Mouse (Mus musculus): Measurements from ENCODE around the gene Gm21885. TPM values are rescaled to one million over a fixed set of nuclear protein-coding genes. Genes with fewer than 3 reads are reported as not detected.

Gm21885 gene
- total RNA-seq, 2 experiments from 2014 or later: not detected

GRCm38 (mm10) chr11:94314098-94314652, 32.5 kb downstream of the Gm21885 start:
- ATAC-seq (replicated peaks; ENCODE audit: low FRiP score, low TSS enrichment, poor library complexity, severe bottlenecking): peak; percentile 56

- ATAC-seq (replicated peaks; ENCODE audit: low FRiP score, low TSS enrichment, poor library complexity, severe bottlenecking): no peak
These were observed 33.6 kb downstream of the Gm21885 start for GRCm38 (mm10) chr11:94315308-94315707.

GRCm38 (mm10) chr11:94316528-94316927, 34.9 kb downstream of the Gm21885 start:
- no peak for ATAC-seq (replicated peaks; ENCODE audit: low FRiP score, low TSS enrichment, poor library complexity, severe bottlenecking)

- ATAC-seq (replicated peaks; ENCODE audit: low FRiP score, low TSS enrichment, poor library complexity, severe bottlenecking): no peak
These were observed 35.3 kb downstream of the Gm21885 start for GRCm38 (mm10) chr11:94317014-94317413.

- no peak for ATAC-seq (replicated peaks; ENCODE audit: low FRiP score, low TSS enrichment, poor library complexity, severe bottlenecking)
These were observed 35.8 kb downstream of the Gm21885 start for GRCm38 (mm10) chr11:94317515-94317914.

GRCm38 (mm10) chr11:94318056-94318455, 36.4 kb downstream of the Gm21885 start:
- ATAC-seq (replicated peaks; ENCODE audit: low FRiP score, low TSS enrichment, poor library complexity, severe bottlenecking): no peak

GRCm38 (mm10) chr11:94320969-94321930, 39.6 kb downstream of the Gm21885 start:
- ATAC-seq (replicated peaks; ENCODE audit: low FRiP score, low TSS enrichment, poor library complexity, severe bottlenecking): peak; percentile 56

- peak; percentile 92 for ATAC-seq (replicated peaks; ENCODE audit: low FRiP score, low TSS enrichment, poor library complexity, severe bottlenecking)
These were observed 40.3 kb downstream of the Gm21885 start, which contains the start of gene Luc7l3 for GRCm38 (mm10) chr11:94321931-94322400. Gene Luc7l3, minus strand, starts transcription at chr11:94321988.

- ATAC-seq (replicated peaks; ENCODE audit: low FRiP score, low TSS enrichment, poor library complexity, severe bottlenecking): no peak
These were observed 41.0 kb downstream of the Gm21885 start for GRCm38 (mm10) chr11:94322636-94323035.

GRCm38 (mm10) chr11:94323271-94323925, 41.7 kb downstream of the Gm21885 start:
- no peak for ATAC-seq (replicated peaks; ENCODE audit: low FRiP score, low TSS enrichment, poor library complexity, severe bottlenecking)

GRCm38 (mm10) chr11:94324618-94325017, 42.9 kb downstream of the Gm21885 start:
- ATAC-seq (replicated peaks; ENCODE audit: low FRiP score, low TSS enrichment, poor library complexity, severe bottlenecking): no peak

- ATAC-seq (replicated peaks; ENCODE audit: low FRiP score, low TSS enrichment, poor library complexity, severe bottlenecking): no peak
These were observed 45.3 kb downstream of the Gm21885 start for GRCm38 (mm10) chr11:94326961-94327411.

- peak; percentile 63 for ATAC-seq (replicated peaks; ENCODE audit: low FRiP score, low TSS enrichment, poor library complexity, severe bottlenecking)
These were observed 46.3 kb downstream of the Gm21885 start, which contains the start of gene Ankrd40 for GRCm38 (mm10) chr11:94327693-94328643. Gene Ankrd40, plus strand, starts transcription at chr11:94328001.

GRCm38 (mm10) chr11:94328644-94329025, 47.0 kb downstream of the Gm21885 start:
- ATAC-seq (replicated peaks; ENCODE audit: low FRiP score, low TSS enrichment, poor library complexity, severe bottlenecking): no peak

- peak; percentile 56; the same call in 1 of the 2 replicates for ATAC-seq (replicated peaks; ENCODE audit: low FRiP score, low TSS enrichment, poor library complexity, severe bottlenecking)
These were observed 47.7 kb downstream of the Gm21885 start for GRCm38 (mm10) chr11:94329270-94329891.

- no peak for ATAC-seq (replicated peaks; ENCODE audit: low FRiP score, low TSS enrichment, poor library complexity, severe bottlenecking)
These were observed 48.5 kb downstream of the Gm21885 start for GRCm38 (mm10) chr11:94330211-94330610.

GRCm38 (mm10) chr11:94332726-94333125, 51.1 kb downstream of the Gm21885 start:
- ATAC-seq (replicated peaks; ENCODE audit: low FRiP score, low TSS enrichment, poor library complexity, severe bottlenecking): no peak

GRCm38 (mm10) chr11:94334386-94334968, 52.8 kb downstream of the Gm21885 start:
- ATAC-seq (replicated peaks; ENCODE audit: low FRiP score, low TSS enrichment, poor library complexity, severe bottlenecking): peak; percentile 92

Measured in megakaryocyte-erythroid progenitor cell, adult 5-6 weeks (primary cell).